Mouse (Mus musculus) embryonic facial prominence, embryonic 10.5 days (tissue): ENCODE results near the gene Slc1a5. TPM values are rescaled to one million over a fixed set of nuclear protein-coding genes. Genes with fewer than 3 reads are reported as not detected.
A peak's percentile ranks its signal among the peaks of the same experiment; 100 is the strongest.

ENCODE experiments used
- DNase-seq: peaks from one replicate; pipeline ENCODE4 v3.0.0-alpha.2; 2017; ENCODE audit warnings: low spot score
- H3K27ac ChIP-seq: fragments of 300-500 bp; sonication (generic); replicated peaks from 2 replicates; pipeline ENCODE4 v1.5.1; 2016; ENCODE audit warnings: mild to moderate bottlenecking
- H3K27me3 ChIP-seq: fragments of 300-500 bp; sonication (generic); replicated peaks from 2 replicates; pipeline ENCODE4 v1.6.1; 2016; ENCODE audit warnings: low read depth, mild to moderate bottlenecking; ENCODE audit not compliant: poor library complexity, severe bottlenecking
- H3K36me3 ChIP-seq: fragments of 300-500 bp; sonication (generic); replicated peaks from 2 replicates; pipeline ENCODE4 v1.6.1; 2016; ENCODE audit warnings: mild to moderate bottlenecking, moderate library complexity
- H3K4me1 ChIP-seq: fragments of 300-500 bp; sonication (generic); 2 replicates; pipeline ENCODE4 v1.6.1; 2016
- H3K4me3 ChIP-seq: fragments of 300-500 bp; sonication (generic); 2 replicates; pipeline ENCODE4 v1.5.1; 2016; ENCODE audit warnings: mild to moderate bottlenecking, moderate library complexity
- H3K9me3 ChIP-seq: fragments of 300-500 bp; sonication (generic); 2 replicates; pipeline ENCODE4 v1.6.1; 2016; ENCODE audit warnings: mild to moderate bottlenecking
- WGBS: fragments of 180-500 bp; shearing (Covaris S2); methylation state at CpG from one replicate; pipeline ENCODE4 v1.1.7; 2016; 5-methylcytosine and 5-hydroxymethylcytosine counted together
- polyA plus RNA-seq: library from polyadenylated mRNA; unstranded; fragments of >200 nt; fragmentation: Nextera tagmentation; extraction: Ambion mirVana; gene quantifications from 2 replicates; pipeline ENCODE4 v1.2.1, GENCODE M21; 2016

The Slc1a5 gene
- polyA plus RNA-seq, 1 experiment from 2014 or later, result 37.3 TPM

DNA sequence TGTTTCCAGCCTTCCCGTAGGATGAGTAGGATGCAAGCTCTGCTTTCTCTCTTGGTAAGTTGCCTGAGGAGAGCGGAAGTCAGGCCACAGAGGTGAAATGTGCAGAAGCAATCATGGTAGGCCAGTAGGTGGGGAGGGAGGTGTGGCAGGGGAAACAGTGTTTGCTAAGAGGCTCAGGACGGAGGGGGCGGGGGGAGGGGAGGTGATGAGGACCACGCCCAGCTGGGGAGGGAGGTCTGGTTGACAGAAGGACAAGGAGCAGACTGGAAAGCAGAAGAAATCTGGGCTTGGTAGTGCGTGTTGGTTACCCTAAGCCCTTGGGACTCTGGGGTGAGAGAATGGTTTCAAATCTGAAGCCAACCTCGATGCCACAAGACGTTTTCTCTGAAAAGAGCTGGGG lies 20.8 kb upstream of the Slc1a5 start:
- peak; percentile 59 for DNase-seq
- Histone ChIP-seq H3K27ac (no peak overlapping the region), H3K4me3 (no peak overlapping the region), H3K36me3 (no peaks in the 10 kb centered on the region), H3K27me3 (no peaks in the 10 kb centered on the region), H3K9me3 (no peaks in the 10 kb centered on the region), H3K4me1 (peaks cover 21% of the 10 kb centered on the region)
- 18% methylated on average over 8 of the region's 8 CpGs for WGBS

DNA sequence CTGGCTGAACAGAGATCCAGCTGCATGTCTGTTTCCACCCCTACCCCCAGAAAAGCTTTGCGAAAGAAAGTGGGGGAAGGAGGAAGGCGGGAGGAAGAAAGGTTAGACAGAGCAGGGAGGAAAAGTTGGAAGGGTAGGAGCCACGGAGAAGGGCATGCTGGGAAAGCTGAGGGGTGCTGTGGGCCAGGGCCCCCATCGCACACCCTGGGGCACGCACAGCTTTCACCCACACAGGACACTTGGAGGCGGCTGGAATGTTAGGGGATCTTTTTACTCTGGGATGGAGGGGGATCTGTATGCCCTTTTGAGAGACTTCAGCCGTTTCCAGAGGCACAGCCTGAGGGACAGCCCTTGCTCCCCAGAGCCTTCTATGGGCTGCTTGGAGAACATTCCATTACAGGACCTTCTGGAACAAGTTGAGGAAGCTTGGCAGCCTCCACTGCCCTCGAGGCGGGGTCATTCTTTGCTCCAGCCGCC lies 20.1 kb upstream of the Slc1a5 start:
- Histone ChIP-seq H3K27me3 (no peaks in the 10 kb centered on the region), H3K9me3 (no peaks in the 10 kb centered on the region), H3K4me1 (peaks cover 25% of the 10 kb centered on the region), H3K36me3 (no peaks in the 10 kb centered on the region), H3K4me3 (no peak overlapping the region), H3K27ac (no peak overlapping the region)
- WGBS, result 42% methylated on average over 10 of the region's 10 CpGs
- peak; percentile 18 for DNase-seq

GRCm38 (mm10) chr7:16761630-16762029 lies 19.5 kb upstream of the Slc1a5 start:
- Histone ChIP-seq H3K27ac (no peak overlapping the region), H3K9me3 (no peaks in the 10 kb centered on the region), H3K4me3 (no peak overlapping the region), H3K36me3 (no peaks in the 10 kb centered on the region), H3K27me3 (no peaks in the 10 kb centered on the region), H3K4me1 (peaks cover 30% of the 10 kb centered on the region)
- DNase-seq, result no peak
- WGBS, result 35% methylated on average over 5 of the region's 5 CpGs

GRCm38 (mm10) chr7:16763463-16764218 lies 17.5 kb upstream of the Slc1a5 start:
- WGBS, result 91% methylated on average over 7 of the region's 7 CpGs
- no peak for DNase-seq
- Histone ChIP-seq H3K4me3 (no peak overlapping the region), H3K27ac (no peak overlapping the region), H3K36me3 (no peaks in the 10 kb centered on the region), H3K27me3 (no peaks in the 10 kb centered on the region), H3K9me3 (no peaks in the 10 kb centered on the region), H3K4me1 (peaks cover 34% of the 10 kb centered on the region)

DNA sequence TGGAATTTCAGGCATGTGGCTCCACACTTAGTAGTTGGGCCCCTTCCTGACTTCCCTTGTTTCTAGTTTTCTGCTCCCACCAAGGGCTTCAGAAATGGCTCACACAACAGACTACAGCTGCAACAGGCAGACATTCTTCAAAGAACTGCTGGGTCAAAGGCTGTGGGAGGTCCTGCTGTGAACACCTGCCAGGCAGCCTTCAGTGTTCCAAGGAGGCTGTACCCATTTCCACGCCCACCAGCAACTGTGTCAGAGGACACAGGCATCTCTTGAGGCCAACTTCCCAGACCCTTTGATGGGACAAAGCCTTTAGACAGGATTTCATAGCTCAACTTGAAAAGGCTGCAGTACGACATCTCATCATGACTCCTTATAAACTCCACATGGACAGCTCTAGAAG lies 14.7 kb upstream of the Slc1a5 start:
- DNase-seq, result no peak
- peaks cover 3% of the 10 kb centered on the region; the same call in 1 of the 2 replicates for H3K9me3 ChIP-seq
- WGBS, result 36% methylated on average over 2 of the region's 2 CpGs
- H3K4me1 ChIP-seq, result peaks cover 17% of the 10 kb centered on the region
- no peaks in the 10 kb centered on the region for H3K36me3 ChIP-seq
- no peak overlapping the region for H3K4me3 ChIP-seq
- H3K27me3 ChIP-seq, result no peaks in the 10 kb centered on the region
- no peak overlapping the region; the same call in 1 of the 2 replicates for H3K27ac ChIP-seq

- Histone ChIP-seq H3K27me3 (no peaks in the 10 kb centered on the region), H3K9me3 (peaks cover 13% of the 10 kb centered on the region), H3K36me3 (no peaks in the 10 kb centered on the region), H3K27ac (no peak overlapping the region), H3K4me1 (peaks cover 11% of the 10 kb centered on the region), H3K4me3 (no peak overlapping the region)
- WGBS, result 44% methylated on average over 5 of the region's 5 CpGs
- no peak for DNase-seq
These were observed 5.3 kb upstream of the Slc1a5 start for GRCm38 (mm10) chr7:16775888-16776287.

DNA sequence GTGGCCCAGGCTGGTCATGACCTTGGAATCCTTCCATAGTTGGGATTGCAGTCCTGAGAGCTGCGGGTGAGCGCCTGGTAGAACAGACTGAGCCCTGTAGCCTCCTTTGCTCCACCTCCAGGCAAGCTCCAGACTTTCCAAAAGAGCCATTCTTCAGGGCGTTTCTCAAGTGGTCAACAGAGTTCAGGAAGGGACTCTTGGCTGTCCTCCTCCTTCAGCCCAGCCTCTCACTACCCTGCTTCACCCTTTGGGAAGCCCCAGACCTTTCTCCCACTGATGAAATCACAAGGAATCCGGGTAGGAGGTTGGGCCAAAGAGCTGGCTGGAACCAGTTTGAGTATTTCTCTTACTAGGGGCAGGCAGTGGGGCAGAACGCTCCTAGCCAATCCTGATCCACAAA lies 1.1 kb upstream of the Slc1a5 start:
- Histone ChIP-seq H3K27ac (no peak overlapping the region), H3K4me3 (no peak overlapping the region), H3K36me3 (peaks cover 10% of the 10 kb centered on the region), H3K9me3 (0 out of 2 replicates have a peak, but pooled peaks cover 4% of the 10 kb centered on the region), H3K4me1 (peaks cover 50% of the 10 kb centered on the region), H3K27me3 (no peaks in the 10 kb centered on the region)
- 71% methylated on average over 5 of the region's 5 CpGs for WGBS
- DNase-seq, result no peak

- H3K9me3 ChIP-seq, result 0 out of 2 replicates have a peak, but pooled peaks cover 4% of the 10 kb centered on the region
- H3K36me3 ChIP-seq, result peaks cover 22% of the 10 kb centered on the region
- DNase-seq, result no peak
- H3K27me3 ChIP-seq, result no peaks in the 10 kb centered on the region
- H3K4me1 ChIP-seq, result peaks cover 47% of the 10 kb centered on the region
- H3K4me3 ChIP-seq, result peak overlapping the region; percentile 80
- under 1% methylated on average over 10 of the region's 10 CpGs for WGBS
- peak overlapping the region; percentile 86 for H3K27ac ChIP-seq
These were observed 345 bp downstream of the Slc1a5 start for GRCm38 (mm10) chr7:16781555-16781815.

DNA sequence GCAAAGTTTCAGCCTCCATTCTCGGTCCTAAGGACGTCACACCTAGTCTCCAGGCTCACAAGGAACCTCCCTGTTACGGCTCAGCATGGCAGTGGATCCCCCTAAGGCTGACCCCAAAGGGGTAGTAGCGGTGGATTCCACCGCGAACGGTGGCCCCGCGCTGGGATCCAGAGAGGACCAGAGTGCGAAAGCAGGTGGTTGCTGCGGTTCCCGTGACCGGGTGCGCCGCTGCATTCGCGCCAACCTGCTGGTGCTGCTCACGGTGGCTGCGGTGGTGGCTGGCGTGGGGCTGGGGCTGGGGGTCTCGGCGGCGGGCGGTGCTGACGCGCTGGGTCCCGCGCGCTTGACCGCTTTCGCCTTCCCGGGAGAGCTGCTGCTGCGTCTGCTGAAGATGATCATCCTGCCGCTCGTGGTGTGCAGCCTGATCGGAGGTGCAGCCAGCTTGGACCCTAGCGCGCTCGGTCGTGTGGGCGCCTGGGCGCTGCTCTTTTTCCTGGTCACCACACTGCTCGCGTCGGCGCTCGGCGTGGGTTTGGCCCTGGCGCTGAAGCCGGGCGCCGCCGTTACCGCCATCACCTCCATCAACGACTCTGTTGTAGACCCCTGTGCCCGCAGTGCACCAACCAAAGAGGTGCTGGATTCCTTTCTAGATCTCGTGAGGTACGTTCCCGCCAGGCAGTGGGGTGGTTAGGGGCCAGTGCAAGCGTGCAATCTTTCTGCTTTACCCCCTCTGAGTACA lies 845 bp downstream of the Slc1a5 start:
- Histone ChIP-seq H3K27ac (peak overlapping the region; percentile 86), H3K4me3 (peak overlapping the region; percentile 80), H3K27me3 (no peaks in the 10 kb centered on the region), H3K4me1 (peaks cover 47% of the 10 kb centered on the region), H3K9me3 (0 out of 2 replicates have a peak, but pooled peaks cover 4% of the 10 kb centered on the region), H3K36me3 (peaks cover 26% of the 10 kb centered on the region)
- WGBS, result 0% methylated on average over 60 of the region's 60 CpGs
- peak; percentile 61 for DNase-seq

DNA sequence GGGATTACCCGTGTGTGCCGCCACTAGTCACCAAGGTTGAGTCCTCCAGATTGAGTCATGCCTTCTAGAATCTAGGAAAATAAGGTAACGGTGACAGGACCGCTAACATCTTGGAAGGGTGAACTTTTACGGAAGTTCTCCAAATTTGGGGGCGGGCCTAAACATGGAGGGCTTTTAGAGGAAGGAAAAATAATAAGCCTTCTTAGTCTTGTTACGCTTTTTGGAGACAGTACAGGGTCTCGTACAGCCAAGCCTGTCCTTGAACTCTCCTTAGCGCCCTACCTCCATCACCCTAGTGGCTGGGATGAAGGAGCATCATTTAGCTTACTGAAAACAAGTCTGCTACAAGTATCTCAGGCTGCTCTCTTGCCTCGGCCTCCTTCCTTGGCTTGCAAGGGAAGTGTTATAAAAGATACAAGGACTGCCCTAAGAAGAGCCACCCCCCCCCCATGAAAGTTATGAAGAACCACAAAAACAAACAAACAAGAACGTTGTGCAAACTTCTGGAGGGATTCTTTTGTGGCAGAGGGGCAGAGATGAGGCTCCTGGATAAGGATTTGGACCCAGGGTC lies 1.5 kb downstream of the Slc1a5 start:
- 2% methylated on average over 11 of the region's 11 CpGs for WGBS
- peak overlapping the region; percentile 86 for H3K27ac ChIP-seq

DNA sequence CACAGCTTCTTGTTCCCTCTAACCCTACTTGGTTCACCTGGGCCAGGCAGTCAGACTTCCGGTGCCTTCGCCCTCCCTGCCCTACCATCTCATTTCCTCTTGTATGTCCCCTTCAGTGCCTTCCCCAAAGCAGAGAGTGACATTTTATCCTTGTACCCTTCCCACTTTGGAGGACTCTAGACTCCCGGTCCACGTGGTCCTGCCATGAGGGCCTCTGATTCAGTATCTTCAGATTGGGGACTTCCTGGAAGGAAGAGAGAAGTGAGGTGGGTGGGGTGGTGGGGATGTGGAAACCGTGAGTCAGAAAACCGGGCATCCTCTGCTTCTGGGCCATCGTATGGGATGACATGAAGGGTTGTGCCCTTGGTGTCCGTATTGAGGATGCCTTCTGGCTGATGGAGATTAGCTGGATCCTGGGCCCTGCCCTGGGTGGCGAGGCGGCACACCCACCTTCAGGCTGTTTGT lies 2.1 kb downstream of the Slc1a5 start:
- Histone ChIP-seq H3K9me3 (no peaks in the 10 kb centered on the region), H3K27me3 (no peaks in the 10 kb centered on the region), H3K36me3 (peaks cover 38% of the 10 kb centered on the region), H3K4me3 (peak overlapping the region; percentile 80), H3K27ac (peak overlapping the region; percentile 48), H3K4me1 (peaks cover 47% of the 10 kb centered on the region)
- peak; percentile 26 for DNase-seq
- WGBS, result 12% methylated on average over 10 of the region's 10 CpGs

More for the DNA sequence above, 1.5 kb downstream of the Slc1a5 start:
- no peaks in the 10 kb centered on the region for H3K27me3 ChIP-seq
- no peaks in the 10 kb centered on the region for H3K9me3 ChIP-seq
- H3K4me1 ChIP-seq, result peaks cover 47% of the 10 kb centered on the region
- peak; percentile 21 for DNase-seq
- peaks cover 31% of the 10 kb centered on the region for H3K36me3 ChIP-seq
- peak overlapping the region; percentile 80 for H3K4me3 ChIP-seq

- H3K27me3 ChIP-seq, result no peaks in the 10 kb centered on the region
- H3K9me3 ChIP-seq, result no peaks in the 10 kb centered on the region
- H3K27ac ChIP-seq, result peak overlapping the region; percentile 48
- no peak for DNase-seq
- 54% methylated on average over 17 of the region's 17 CpGs for WGBS
- peak overlapping the region; percentile 80 for H3K4me3 ChIP-seq
- H3K36me3 ChIP-seq, result peaks cover 44% of the 10 kb centered on the region
- peaks cover 47% of the 10 kb centered on the region for H3K4me1 ChIP-seq
These were observed 2.7 kb downstream of the Slc1a5 start for GRCm38 (mm10) chr7:16783758-16784415.
